Mouse (Mus musculus) small intestine, adult 2 months (tissue): ENCODE data around the gene Sass6. TPM values are rescaled to one million over a fixed set of nuclear protein-coding genes. Genes with fewer than 3 reads are reported as not detected.

Source experiments
- H3K27ac ChIP-seq: fragments of 200-500 bp; 2 replicates; pipeline ENCODE4 v1.5.1; 2012; ENCODE audit warnings: low read depth, low read length, control low read depth, inconsistent platforms; ENCODE audit not compliant: insufficient read depth
- H3K27me3 ChIP-seq: fragments of 200-500 bp; 2 replicates; pipeline ENCODE4 v1.6.1; 2012; ENCODE audit warnings: mild to moderate bottlenecking, moderate library complexity, low read length, inconsistent platforms; ENCODE audit not compliant: control insufficient read depth, insufficient read depth
- H3K36me3 ChIP-seq: fragments of 200-500 bp; 2 replicates; pipeline ENCODE4 v1.6.1; 2012; ENCODE audit warnings: mild to moderate bottlenecking, low read length, control low read depth, inconsistent platforms; ENCODE audit not compliant: control insufficient read depth, insufficient read depth
- H3K4me1 ChIP-seq: fragments of 200-500 bp; 2 replicates; pipeline ENCODE4 v1.6.1; 2012; ENCODE audit warnings: low read length, inconsistent platforms, mixed read lengths; ENCODE audit not compliant: control insufficient read depth, insufficient read depth, insufficient read length
- H3K4me3 ChIP-seq: fragments of 200-500 bp; 2 replicates; pipeline ENCODE4 v1.5.1; 2012; ENCODE audit warnings: low read depth, mild to moderate bottlenecking, control low read depth, inconsistent platforms, low read length, moderate library complexity
- CTCF ChIP-seq: fragments of 200-500 bp; IDR thresholded peaks from 2 replicates; pipeline ENCODE4 v1.5.1; 2012; ENCODE audit warnings: low read depth, mild to moderate bottlenecking, control low read depth, inconsistent platforms, low read length, moderate library complexity, mixed read lengths; ENCODE audit not compliant: insufficient replicate concordance, insufficient read length; ENCODE audit errors: extremely low read depth
- POLR2A ChIP-seq: fragments of 200-500 bp; IDR thresholded peaks from 2 replicates; pipeline ENCODE4 v1.6.1; 2012; ENCODE audit warnings: low read depth, mild to moderate bottlenecking, control low read depth, inconsistent platforms, low read length, moderate library complexity
- WGBS: fragments of 180-500 bp; shearing (Covaris S2); methylation state at CpG from one replicate; pipeline ENCODE4 v1.1.7; 2018; 5-methylcytosine and 5-hydroxymethylcytosine counted together
- polyA plus RNA-seq: library from polyadenylated mRNA; depleted of rRNA; stranded (reverse); fragments of >200 nt; gene quantifications from 2 replicates; pipeline ENCODE4 v1.2.3, GENCODE M21; 2012

The Sass6 gene
- polyA plus RNA-seq, 1 experiment: 1.2 TPM

DNA sequence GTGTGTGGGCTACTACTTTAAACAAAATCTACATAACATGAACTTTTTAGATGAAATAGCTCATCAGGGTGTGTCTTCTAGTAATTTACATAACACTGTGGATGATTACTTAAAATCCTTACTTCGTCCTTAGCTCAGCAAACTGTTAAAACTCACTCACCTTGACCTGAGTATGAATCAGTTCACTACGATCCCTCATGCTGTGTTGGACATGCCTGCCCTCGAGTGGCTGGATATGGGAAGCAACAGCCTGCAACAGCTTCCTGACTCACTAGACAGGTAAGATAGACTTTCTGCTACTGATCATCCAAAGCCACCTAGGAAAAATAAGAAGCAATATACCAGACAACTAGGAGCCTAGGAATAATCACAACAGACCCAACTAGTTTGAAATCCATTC is 17.5 kb upstream of the Sass6 start:
- 31% methylated on average over 3 of the region's 3 CpGs for WGBS
- no peak for TF ChIP-seq POLR2A
- TF ChIP-seq CTCF: peak; percentile 43; the same call in 1 of the 2 replicates
- no peak overlapping the region for H3K27ac ChIP-seq

GRCm38 (mm10) chr3:116582201-116582600 is 12.6 kb upstream of the Sass6 start:
- no peaks in the 10 kb centered on the region for H3K4me1 ChIP-seq
- no peak overlapping the region for H3K27ac ChIP-seq
- WGBS: 93% methylated on average over 9 of the region's 9 CpGs
- H3K36me3 ChIP-seq: peaks cover 50% of the 10 kb centered on the region
- H3K4me3 ChIP-seq: no peak overlapping the region
- no peak for TF ChIP-seq CTCF
- TF ChIP-seq POLR2A: no peak
- no peaks in the 10 kb centered on the region for H3K27me3 ChIP-seq

More for the DNA sequence above, 17.5 kb upstream of the Sass6 start:
- Histone ChIP-seq H3K36me3 (peaks cover 17% of the 10 kb centered on the region), H3K4me1 (no peaks in the 10 kb centered on the region), H3K27me3 (no peaks in the 10 kb centered on the region), H3K4me3 (no peak overlapping the region)

- WGBS: under 1% methylated on average over 22 of the region's 22 CpGs
Observed at GRCm38 (mm10) chr3:116594076-116594727, 580 bp upstream of the Sass6 start.

DNA sequence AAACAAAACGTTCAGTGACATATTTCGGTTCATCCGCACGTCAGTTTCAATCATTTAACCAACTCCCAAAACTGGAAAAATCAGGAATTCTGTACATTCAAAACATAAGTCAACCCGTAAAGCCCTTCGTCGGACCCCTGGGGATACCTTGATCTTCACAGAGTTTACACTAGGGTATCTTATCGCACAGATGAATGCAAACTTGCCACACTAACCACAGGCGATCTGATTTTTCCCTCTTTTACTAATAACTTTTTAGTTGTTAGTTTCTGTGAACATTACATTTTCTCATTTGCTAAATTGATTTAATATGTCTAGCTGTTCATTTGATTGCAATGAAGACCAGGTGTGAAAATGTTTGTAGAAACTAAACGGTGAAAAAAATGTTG is 815 bp downstream of the Sass6 start:
- 2% methylated on average over 10 of the region's 10 CpGs for WGBS
- Histone ChIP-seq H3K27ac (peak overlapping the region; percentile 1; the same call in 1 of the 2 replicates), H3K4me3 (peak overlapping the region; percentile 87), H3K4me1 (peaks cover 2% of the 10 kb centered on the region; the same call in 1 of the 2 replicates), H3K36me3 (peaks cover 6% of the 10 kb centered on the region), H3K27me3 (no peaks in the 10 kb centered on the region)
- TF ChIP-seq POLR2A: no peak
- TF ChIP-seq CTCF: no peak

More at GRCm38 (mm10) chr3:116594076-116594727, 580 bp upstream of the Sass6 start:
- H3K4me1 ChIP-seq: peaks cover 2% of the 10 kb centered on the region; the same call in 1 of the 2 replicates
- H3K27ac ChIP-seq: peak overlapping the region; percentile 55
- TF ChIP-seq CTCF (peak; percentile 25; the same call in 1 of the 2 replicates), POLR2A (no peak)
- peaks cover 16% of the 10 kb centered on the region for H3K36me3 ChIP-seq
- no peaks in the 10 kb centered on the region for H3K27me3 ChIP-seq
- peak overlapping the region; percentile 87 for H3K4me3 ChIP-seq

DNA sequence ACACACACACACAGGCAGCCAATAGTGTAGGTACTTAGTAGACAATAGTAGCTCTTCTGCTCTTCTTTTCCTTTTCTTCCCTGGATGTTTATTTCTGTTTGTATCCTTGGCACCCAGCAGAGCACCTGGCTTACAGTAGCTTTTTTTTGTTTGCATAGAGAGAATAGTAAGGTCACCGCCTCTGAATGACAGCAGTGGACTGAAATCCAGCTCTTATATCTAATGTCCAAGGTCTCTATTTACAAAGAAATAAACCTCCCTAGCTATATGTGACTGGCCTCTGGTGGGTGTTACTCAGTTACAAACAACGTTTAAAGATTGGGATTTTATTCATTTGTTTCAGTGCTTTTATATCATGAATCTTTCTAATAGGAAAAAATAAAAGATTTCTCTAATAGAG is 4.9 kb downstream of the Sass6 start:
- Histone ChIP-seq H3K27me3 (no peaks in the 10 kb centered on the region), H3K36me3 (peaks cover 1% of the 10 kb centered on the region; the same call in 1 of the 2 replicates), H3K27ac (peak overlapping the region; percentile 11; the same call in 1 of the 2 replicates), H3K4me1 (peaks cover 2% of the 10 kb centered on the region; the same call in 1 of the 2 replicates), H3K4me3 (no peak overlapping the region)
- 23% methylated on average over 2 of the region's 2 CpGs for WGBS
- TF ChIP-seq CTCF: no peak
- no peak for TF ChIP-seq POLR2A

DNA sequence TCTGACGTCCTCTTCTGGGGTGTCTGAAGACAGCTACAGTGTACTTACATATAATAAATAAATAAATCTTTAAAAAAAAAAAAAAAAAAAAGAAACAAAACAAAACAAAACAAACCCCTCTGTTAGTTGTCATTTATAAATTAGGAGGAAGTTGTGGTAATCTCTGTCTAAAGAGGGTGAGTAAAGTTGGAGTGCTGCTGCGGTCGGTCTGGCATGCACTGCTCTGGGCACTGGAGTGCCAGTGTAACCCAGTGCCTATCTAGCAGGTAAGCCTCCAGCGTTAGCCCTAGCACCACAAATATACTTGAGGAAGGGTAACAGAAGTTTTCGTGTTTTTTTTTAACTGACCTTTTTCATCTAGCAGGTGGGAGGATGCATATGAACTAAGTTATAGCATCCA is 6.2 kb downstream of the Sass6 start:
- H3K36me3 ChIP-seq: peaks cover 5% of the 10 kb centered on the region; the same call in 1 of the 2 replicates
- no peaks in the 10 kb centered on the region for H3K27me3 ChIP-seq
- H3K4me3 ChIP-seq: no peak overlapping the region
- TF ChIP-seq CTCF (no peak), POLR2A (no peak)
- H3K4me1 ChIP-seq: peaks cover 2% of the 10 kb centered on the region; the same call in 1 of the 2 replicates
- H3K27ac ChIP-seq: no peak overlapping the region
- 81% methylated on average over 5 of the region's 5 CpGs for WGBS

DNA sequence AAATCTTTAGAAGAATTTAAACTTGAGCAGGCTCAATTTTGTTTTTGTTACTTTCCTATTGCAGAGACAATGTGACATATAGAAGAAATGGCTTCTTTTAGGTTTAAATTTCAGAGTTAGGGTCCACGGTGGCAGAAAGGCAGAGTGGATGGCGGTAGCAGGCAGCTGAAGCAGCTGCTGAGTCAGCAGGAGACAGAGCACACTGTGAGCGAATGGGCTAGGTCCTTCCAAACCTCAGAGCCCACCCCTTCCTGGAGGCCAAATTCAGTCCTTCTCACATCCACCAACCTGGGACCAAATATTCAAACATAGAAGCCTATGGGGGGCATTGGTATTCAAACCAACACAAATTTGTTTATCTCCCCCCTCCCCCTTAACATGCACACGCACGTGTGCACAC is 7.0 kb downstream of the Sass6 start:
- no peaks in the 10 kb centered on the region for H3K27me3 ChIP-seq
- H3K27ac ChIP-seq: no peak overlapping the region
- no peak overlapping the region for H3K4me3 ChIP-seq
- 94% methylated on average over 5 of the region's 5 CpGs for WGBS
- peaks cover 5% of the 10 kb centered on the region; the same call in 1 of the 2 replicates for H3K36me3 ChIP-seq
- peaks cover 2% of the 10 kb centered on the region; the same call in 1 of the 2 replicates for H3K4me1 ChIP-seq
- TF ChIP-seq CTCF (no peak), POLR2A (no peak)
